Mouse (Mus musculus): ENCODE data around the gene Cenpn.
A peak's percentile ranks its signal among the peaks of the same experiment; 100 is the strongest.

Gene Cenpn

DNA sequence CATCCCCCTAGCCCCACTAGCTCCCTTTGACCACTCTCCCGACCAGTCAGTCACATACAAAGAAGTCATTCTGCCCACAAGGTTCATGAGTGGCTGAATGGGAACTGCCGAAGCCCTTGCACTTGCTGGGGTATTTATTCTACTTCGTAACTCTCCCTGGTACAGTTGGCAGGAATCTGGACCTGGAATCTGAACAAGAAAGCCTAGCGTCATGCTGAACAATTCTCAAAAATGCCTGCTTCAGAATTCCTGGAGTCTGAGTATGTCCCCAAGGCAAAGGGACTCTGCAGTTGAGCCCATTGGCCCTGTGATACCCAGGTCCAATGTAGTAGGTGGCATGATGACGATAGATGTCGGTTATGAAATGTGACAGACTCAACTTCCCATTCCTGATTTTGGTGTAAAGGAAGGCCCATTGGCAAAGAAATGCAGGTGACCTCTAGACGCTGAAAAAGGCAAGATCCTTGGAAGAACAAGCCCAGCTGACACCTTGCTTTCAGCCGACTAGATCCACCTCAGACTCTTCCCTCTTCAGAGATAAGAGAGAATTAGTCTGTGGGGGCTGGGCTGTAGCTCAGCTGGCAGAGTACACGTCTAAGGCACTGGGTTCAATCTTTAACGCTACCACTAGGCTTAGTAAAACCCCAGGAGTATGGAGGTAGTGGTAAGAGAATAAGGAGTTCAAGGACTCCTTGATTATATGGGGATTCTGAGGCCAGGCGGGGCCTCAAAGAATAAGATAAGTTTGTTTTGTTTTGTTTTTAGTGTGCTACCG, 20.9 kb downstream of the Cenpn start:
- DNase-seq (ENCODE audit: low read depth): no peak

DNA sequence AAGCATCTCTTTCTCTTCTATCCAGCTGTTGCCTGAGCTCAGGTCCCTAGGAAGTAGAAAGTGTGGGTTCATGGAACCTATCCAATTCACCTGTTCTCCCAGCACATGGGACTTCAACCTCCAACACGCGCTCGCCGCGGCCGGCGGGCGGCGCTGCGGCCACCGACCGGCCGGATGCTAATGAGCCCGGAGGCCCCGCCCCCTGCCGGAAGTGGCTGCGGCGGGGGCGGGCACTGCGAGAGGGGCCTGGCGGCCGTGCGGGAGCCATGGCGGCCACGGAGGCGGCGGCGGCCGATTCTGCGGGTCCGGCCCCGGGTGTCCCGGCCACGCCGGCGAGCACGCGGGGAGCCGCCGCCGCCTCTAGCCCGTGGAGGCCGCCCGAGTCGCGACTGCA, 21.6 kb downstream of the Cenpn start, which contains the start of gene Atmin:
TSS of gene Atmin (plus strand) at position 233 of the 394 bp plus-strand sequence.
- DNase-seq (ENCODE audit: low read depth): peak; percentile 83

DNA sequence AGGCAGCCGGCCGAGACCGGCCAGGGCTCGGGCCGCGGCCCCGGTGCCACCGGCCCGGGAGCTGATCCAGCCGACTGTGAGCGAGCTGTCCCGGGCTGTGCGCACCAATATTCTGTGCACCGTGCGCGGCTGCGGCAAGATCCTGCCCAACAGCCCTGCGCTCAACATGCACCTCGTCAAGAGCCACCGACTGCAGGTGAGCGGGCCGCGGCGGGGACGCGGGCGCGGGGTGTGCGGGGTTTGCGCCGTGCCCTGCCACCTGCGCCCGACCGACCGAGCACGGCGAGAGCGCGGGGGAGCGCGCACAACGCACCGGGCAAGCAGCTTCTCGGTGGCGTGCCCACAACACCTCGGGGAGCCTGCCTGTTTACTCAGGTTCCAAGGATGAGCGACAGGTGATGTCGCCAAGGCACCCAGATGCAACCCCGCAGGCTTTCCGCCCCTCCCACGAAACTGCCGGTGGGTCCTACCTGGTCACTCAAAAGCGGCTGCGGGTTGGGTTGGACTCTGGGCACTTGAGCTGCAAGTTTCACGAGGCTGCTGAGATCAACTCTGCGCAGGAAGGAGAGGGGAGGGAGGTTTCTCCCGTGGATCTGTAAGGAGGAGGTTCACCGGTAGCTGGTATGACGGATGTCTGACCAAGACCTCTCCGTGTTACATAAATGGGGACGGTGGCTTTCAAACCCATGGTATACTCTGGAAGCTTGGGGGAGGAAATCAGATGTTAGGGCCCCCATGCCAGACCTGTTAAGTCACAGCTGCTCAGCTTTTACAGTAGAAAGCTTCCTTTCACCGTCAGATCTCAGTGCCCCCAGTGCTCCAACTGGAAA, 22.2 kb downstream of the Cenpn start:
- DNase-seq (ENCODE audit: low read depth): peak; percentile 70

DNA sequence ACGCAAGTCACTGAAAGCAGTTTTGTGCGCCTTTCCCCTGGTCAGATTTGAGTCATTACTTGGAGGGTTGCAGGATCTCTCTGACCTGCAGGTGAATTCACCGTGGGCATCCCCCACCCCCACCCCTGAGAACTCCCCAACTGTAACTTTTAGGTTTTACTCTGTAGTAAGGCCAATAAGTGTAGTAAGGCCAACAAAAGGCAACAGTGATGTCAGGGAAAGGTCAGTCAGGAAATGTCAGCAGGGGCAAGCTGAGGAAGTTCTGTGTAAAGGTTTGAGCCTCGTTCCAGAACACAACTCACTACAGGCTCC, 22.8 kb downstream of the Cenpn start:
- no peak for DNase-seq (ENCODE audit: low read depth)

DNA sequence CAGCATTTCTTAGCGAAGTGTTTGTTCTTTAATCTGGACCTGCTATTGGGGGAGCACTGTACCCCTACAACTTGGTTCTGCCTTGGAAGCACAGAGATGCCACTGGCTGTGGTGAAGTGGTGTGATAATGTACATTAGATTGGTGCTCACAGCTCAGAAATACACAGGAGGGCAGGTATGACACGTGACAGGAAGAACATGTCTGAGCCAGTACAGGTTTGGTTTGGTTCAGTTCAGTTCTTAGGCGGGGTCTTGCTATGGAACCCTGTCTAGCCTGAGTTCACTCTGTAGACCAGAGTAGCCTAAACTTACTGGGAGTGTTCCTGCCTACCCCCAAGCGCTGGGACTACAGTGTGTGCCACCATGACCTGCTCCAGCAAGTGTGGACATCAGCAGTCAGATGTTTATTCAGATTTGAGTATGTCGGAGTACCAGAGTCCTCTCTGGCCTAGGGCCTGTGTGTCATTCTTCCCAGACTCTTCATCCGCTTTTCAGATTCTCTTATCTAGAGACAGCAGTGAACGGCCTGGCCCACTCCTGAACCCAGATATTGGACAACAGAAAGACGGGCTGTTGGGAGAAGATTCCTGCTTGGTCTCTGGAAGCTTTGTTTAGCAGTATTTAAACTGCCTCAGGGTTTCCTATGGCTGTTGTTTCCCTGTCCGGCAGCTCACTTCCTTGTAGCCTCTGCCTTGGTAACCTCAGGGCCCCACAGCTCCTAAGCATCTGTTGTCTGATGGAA, 23.8 kb downstream of the Cenpn start:
- no peak for DNase-seq (ENCODE audit: low read depth)

DNA sequence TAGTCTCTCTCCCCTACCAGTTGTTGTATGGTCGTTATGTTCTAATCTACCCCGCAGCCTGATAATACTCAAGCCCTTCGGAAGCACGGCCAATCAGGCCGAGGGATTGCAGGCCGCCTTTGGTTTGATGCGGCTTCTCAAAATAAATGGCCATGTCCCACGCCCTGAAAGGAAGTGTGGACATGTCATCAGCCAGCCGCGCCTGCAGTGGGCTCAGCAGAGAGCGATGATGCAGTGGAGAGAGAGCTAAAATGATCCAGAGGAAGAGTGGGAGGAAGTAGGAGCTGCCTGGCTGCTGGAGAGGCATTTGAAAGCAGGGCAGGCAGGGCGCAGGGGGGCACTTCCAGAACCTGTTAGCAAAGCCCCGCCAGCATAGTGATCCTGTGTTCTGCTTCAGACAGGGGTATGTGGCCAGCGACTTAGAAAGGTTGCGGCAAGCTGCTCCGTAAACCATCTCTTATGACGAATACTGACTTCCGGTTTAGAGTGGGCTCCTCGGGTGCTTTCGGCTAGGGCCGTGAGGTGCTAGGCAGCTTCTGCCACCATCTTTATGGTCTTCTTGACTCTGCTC, 24.8 kb downstream of the Cenpn start:
- no peak for DNase-seq (ENCODE audit: low read depth)

DNA sequence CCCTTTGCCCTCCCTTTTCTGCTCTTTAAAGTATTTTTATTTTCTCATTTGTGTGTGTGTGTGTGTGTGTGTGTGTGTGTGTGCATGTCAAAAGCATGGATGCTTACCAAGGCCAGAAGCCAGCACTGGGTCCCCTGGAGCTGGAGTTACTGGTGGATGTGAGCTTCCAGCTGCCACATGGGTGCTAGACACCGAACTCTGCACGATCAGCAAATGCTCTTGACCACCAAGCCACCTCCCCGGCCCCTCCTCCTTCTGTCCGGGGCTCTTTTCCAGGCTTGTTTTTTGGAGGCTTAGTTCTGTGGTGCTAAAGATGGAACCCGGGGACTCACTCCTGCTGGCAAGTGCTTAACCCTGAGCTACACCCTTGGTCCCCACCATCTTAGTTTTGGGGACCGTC, 25.3 kb downstream of the Cenpn start:
- no peak for DNase-seq (ENCODE audit: low read depth)

DNA sequence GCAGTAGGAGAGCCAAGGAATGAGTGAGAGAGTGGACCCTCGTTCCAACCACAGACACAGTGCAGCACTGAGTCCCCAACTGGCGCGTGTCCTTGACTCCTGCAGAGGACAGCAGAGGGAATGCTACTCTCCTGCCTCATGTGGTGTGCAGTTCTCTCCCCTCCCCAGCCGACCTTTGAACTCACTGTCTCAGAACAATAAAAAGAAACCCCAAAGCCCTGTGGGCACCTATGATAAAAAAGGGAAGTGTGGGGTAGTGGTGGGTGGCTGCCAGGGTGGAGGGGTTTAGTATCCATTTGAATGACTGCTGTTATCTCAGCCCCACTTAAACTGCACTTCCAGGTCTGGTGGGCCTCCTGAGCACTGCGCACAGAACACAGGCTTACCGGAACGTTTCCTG, 26.1 kb downstream of the Cenpn start:
- no peak for DNase-seq (ENCODE audit: low read depth)

DNA sequence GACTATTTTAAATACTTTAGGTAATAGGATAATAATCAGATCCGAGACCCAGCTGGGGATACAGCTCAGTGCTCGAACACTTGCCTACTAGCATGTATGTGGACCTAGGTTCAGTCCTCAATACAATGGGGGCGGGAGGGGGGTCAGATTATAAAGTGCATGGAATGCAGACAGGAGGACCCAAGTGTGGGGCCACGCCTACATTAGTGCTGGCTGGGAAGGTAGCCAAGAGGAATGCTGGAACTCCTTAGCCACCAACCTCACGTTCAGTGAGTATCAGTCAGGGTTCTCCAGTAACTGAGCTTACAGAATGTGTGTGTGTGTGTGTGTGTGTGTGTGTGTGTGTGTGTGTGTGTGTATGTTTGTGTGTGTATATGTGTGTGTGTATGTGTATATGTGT, 29.8 kb downstream of the Cenpn start:
- DNase-seq (ENCODE audit: low read depth): no peak

DNA sequence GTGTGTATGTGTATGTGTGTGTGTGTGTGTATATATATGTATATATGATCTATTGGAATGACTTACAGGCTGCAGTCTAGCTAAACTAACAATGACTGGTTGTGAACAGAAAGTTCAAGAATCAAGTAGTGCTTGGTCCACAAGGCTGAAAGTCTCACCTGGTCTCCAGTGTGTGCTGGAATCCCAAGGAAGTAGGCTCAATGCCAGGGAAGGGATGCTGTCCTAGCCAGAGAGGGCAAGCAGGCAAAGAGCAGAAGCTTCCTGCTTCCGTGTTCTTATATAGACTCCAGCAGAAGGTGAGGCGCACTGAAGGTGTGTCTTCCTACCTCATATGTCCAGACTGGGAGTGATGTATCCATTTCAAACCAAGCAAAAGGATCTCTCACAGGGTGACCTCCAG, 30.2 kb downstream of the Cenpn start:
- DNase-seq (ENCODE audit: low read depth): no peak

DNA sequence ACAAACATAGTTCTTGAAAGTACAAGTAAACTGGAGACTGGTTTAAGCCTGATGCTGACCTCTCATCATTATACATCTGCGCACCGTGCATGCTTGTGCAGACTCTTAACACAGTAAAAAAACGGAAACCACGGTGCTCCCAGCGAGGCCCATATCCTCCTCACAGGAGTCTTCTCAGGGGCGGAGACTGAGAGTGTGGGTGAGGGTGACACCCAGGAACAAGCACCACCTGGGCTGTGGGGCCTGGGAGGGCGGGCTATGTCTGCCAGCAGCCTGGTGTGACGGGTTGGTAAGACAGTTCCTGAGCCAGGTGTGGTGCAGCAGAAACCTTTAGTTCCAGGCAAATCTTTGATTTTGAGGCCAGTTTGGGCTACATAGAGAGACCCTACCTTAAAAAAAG, 30.9 kb downstream of the Cenpn start:
- DNase-seq (ENCODE audit: low read depth): no peak

DNA sequence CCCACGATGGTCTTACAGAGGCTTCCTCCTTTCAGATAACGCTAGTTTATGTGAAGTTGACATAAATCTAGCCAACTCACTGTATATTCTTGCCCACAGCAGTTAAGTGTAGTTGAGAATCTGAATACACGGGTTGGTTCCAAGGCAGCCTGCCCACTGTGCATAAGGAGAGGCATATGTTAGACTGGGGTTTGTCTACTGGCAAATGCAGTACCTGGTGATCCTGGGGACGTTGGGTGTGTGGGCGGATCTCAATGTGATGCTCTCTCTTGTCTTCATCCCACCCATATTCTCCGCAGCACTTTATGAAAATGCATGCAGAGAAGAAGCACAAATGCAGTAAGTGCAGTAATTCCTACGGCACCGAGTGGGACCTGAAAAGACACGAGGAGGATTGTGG, 32.9 kb downstream of the Cenpn start:
- DNase-seq (ENCODE audit: low read depth): no peak

DNA sequence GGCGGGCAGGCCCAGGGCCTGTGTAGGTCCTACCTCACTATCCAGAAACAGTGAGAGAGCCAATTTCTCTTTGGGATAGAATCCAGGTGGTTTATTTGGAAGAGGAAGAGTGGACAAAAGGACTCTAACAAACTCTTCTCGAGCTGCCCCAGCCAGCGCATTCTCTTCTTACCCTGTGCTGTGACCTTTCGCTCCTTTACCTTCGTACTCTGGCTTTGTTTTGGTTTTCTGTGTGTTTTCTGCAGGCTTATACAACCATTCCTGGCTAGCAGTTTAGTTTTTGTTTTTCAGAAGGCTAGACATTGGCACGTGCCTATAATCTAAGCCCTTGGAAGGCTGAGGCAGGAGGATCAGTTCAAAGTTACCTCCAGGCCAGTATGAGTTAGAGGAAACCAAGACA, 48.0 kb downstream of the Cenpn start:
- DNase-seq (ENCODE audit: low read depth): no peak

DNA sequence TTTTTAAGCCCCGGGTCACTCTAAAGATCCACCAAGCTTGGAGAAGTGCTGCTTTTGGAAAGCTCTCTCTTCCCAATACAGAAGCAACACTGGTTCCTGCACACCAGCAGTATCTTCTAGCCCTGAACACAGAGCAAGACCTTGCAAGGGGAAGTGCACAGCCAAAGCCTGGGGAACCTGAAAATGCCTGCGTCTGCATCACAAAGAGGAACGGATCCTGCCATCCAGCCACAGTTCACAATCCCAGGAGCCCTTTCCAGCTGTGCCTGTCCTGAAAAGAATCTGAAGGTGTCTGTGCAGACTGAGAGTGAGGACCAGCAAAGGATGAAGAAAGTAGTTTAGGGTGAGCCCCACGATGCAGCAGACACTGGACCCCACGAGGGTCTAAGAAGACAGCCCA, 53.5 kb downstream of the Cenpn start:
- DNase-seq (ENCODE audit: low read depth): no peak

DNA sequence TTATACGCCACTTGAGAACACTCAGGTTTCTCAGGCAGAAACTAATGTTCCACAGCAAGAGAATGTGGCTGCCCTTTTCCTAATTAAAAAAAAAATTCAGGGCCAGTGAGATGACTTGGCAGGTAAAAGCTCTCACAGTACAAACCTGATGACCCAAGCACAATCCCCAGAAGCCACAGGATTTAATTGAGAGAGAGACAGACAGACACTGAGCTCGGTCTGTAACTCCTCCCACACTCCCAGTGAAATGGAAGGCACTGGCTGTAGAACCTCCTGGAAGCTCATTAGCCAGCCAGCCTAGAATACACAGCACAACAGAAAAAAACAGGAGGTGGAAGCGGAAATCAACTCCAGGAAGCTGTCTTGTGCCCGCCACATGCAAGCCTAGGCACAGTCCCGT, 54.1 kb downstream of the Cenpn start:
- no peak for DNase-seq (ENCODE audit: low read depth)

DNA sequence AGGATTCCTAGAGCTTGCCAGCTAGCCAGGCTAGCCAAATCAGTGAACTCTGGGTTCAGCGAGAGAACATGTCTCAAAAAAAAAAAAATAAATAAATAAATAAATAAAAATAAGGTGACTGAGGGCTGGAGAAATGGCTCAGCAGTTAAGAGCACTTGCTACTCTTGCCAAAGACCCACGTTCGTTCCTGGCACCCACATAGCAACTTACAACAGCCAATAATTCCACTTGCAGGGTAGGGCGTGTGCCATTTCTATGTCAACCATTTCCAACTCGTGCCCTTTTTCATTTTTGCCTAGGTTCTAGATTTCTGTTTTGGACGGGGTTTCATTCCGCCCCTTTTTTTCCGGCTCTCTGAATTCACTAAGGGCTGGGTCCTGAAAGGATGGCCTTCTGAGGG, 56.5 kb downstream of the Cenpn start:
- no peak for DNase-seq (ENCODE audit: low read depth)

DNA sequence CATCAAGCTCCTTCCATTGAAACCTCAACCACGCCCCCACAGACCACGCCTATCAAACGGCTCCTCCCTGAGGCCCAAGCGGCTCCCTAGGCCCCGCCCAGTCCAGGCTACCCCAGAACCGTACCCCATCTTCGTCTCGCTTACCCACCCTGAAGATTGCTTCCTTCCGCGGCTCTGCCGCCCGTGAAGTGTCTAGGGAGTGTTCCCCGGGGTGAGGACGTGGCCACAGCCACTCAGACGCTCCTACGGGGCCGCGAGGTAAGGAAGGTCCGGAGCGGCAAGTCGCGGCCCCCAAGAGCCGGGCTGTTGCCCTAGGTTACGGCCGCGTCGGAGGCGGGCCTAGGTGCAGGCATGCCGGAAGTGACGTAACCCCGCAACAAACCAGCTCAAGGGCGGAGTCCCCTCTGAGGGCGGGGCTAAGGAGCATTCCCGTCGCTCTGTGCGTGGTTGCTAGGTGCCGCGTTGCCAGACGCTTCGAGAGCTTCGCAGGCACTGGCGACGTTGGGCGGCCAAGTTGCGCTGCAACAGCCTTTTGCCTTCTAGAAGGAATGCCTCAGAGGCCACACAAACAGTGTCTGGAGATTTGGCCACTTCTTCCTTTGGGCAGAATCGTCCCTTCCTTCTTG, 57.2 kb downstream of the Cenpn start, which contains the start of gene 1700030J22Rik:
TSS of gene 1700030J22Rik (minus strand) at position 329 of the 626 bp plus-strand sequence.
- DNase-seq (ENCODE audit: low read depth): peak; percentile 99

DNA sequence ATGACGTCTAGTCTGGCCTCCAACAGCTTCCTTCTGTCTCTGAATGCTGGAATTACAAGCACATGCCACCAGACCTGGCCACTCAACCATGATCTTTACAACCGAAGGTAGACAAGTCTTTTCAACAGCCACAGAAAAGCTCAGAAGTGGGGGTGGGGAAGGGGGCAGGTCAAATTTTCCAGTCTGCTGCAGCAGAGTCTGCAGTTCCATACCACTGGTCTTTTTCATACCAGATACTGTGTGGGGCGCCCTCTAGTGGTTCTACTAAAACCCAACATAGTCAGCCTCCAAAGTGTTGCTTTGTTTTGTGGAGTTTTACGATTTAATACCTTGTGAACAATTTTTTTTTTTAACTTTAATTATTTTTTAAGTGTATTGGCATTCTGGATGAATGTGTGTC, 58.6 kb downstream of the Cenpn start:
- DNase-seq (ENCODE audit: low read depth): peak; percentile 84

DNA sequence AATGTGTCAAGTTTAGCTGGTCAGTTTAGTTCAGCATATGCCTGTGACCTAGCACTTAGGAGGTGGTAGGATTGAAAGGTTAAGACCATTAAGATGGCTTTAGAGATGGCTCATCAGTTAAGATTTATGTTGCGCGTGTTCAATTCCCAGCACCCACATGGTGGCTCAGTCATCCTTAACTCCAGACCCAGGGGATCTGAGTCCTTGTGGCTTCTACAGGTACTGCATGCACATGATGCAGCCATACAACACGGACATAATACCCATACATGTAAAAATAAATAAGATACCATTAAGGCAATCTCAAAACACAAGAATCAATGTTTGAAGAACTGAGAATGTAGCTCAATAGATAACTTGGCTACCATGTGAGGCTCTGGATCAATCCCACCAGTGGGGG, 68.3 kb downstream of the Cenpn start:
- no peak for DNase-seq (ENCODE audit: low read depth)

Data from 416B (cell line).